Mouse (Mus musculus) testis, adult 2 months (tissue): ENCODE results near the gene Ankrd17. TPM values are rescaled to one million over a fixed set of nuclear protein-coding genes. Genes with fewer than 3 reads are reported as not detected.
A peak's percentile ranks its signal among the peaks of the same experiment; 100 is the strongest.

Experiments used
- H3K27ac ChIP-seq: fragments of 200-500 bp; 2 replicates; pipeline ENCODE4 v1.5.1; 2012; ENCODE audit warnings: low read depth, low read length; ENCODE audit not compliant: control insufficient read depth, insufficient read depth
- H3K27me3 ChIP-seq: fragments of 200-500 bp; 2 replicates; pipeline ENCODE4 v1.6.1; 2012; ENCODE audit warnings: mild to moderate bottlenecking, low read length, moderate library complexity; ENCODE audit not compliant: control insufficient read depth, insufficient read depth
- H3K36me3 ChIP-seq: fragments of 200-500 bp; 2 replicates; pipeline ENCODE4 v1.6.1; 2012; ENCODE audit warnings: mild to moderate bottlenecking, low read length; ENCODE audit not compliant: control insufficient read depth, insufficient read depth
- H3K4me1 ChIP-seq: fragments of 200-500 bp; 2 replicates; pipeline ENCODE4 v1.6.1; 2012; ENCODE audit warnings: low read length; ENCODE audit not compliant: control insufficient read depth, insufficient read depth
- H3K4me3 ChIP-seq: fragments of 200-500 bp; 2 replicates; pipeline ENCODE4 v1.5.1; 2012; ENCODE audit warnings: low read depth, mild to moderate bottlenecking, low read length, moderate library complexity, mixed read lengths; ENCODE audit not compliant: control insufficient read depth
- CTCF ChIP-seq: fragments of 200-500 bp; IDR thresholded peaks from 2 replicates; pipeline ENCODE4 v1.5.1; 2012; ENCODE audit warnings: low read depth, mild to moderate bottlenecking, inconsistent platforms, low read length, moderate library complexity; ENCODE audit not compliant: control insufficient read depth, insufficient read depth, insufficient replicate concordance
- POLR2A ChIP-seq: fragments of 200-500 bp; IDR thresholded peaks from 2 replicates; pipeline ENCODE4 v1.6.1; 2012; ENCODE audit warnings: low read depth, mild to moderate bottlenecking, inconsistent platforms, low read length, moderate library complexity; ENCODE audit not compliant: control insufficient read depth
- polyA plus RNA-seq: library from polyadenylated mRNA; depleted of rRNA; stranded (reverse); fragments of >200 nt; gene quantifications from 2 replicates; pipeline ENCODE4 v1.2.3, GENCODE M21; 2012; rRNA removed

Ankrd17 gene
- 15.7 and 18.2 TPM in 2 replicates for polyA plus RNA-seq

GRCm38 (mm10) chr5:90366121-90367066, at the start of gene Ankrd17:
Gene Ankrd17 (minus strand): TSS chr5:90366577.
- H3K4me1 ChIP-seq = peaks cover 3% of the 10 kb centered on the region
- H3K27ac ChIP-seq = peak within 1 kb of the TSS; percentile 93
- peak within 1 kb of the TSS; percentile 96 for H3K4me3 ChIP-seq
- no peaks in the 10 kb centered on the region for H3K27me3 ChIP-seq
- TF ChIP-seq POLR2A (peak; percentile 86), CTCF (no peak)
- H3K36me3 ChIP-seq = no peaks in the 10 kb centered on the region

- no peak for TF ChIP-seq CTCF
- TF ChIP-seq POLR2A = no peak
- Histone ChIP-seq H3K4me1 (no peaks in the 10 kb centered on the region), H3K4me3 (no peak overlapping the region), H3K36me3 (no peaks in the 10 kb centered on the region), H3K27ac (no peak overlapping the region), H3K27me3 (no peaks in the 10 kb centered on the region)
Measured at GRCm38 (mm10) chr5:90414925-90415295, 48.5 kb upstream of the Ankrd17 start.

- H3K36me3 ChIP-seq = no peaks in the 10 kb centered on the region
- H3K4me1 ChIP-seq = no peaks in the 10 kb centered on the region
- H3K4me3 ChIP-seq = no peak overlapping the region
- no peaks in the 10 kb centered on the region for H3K27me3 ChIP-seq
- TF ChIP-seq CTCF (no peak), POLR2A (no peak)
- no peak overlapping the region for H3K27ac ChIP-seq
Measured at GRCm38 (mm10) chr5:90414142-90414924, 48.0 kb upstream of the Ankrd17 start.

DNA sequence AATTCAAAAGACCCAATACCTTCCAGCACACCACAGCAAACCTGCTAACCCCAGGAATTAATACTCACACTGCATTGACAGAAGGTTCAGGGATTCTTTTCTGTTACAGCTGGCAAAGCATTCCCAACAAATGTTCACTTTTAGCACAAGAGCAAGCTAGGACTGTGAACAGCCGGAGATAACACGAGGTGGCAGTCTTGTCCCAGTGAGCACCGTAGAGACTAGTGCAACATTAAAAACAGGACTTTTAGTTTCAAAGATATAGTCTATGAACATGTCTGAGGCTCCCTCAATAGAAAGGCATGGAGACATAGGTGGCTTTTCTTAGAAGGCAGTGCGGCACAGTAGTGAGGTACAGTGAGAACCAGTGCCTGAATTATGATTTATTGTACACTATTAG, 38.8 kb upstream of the Ankrd17 start:
- Histone ChIP-seq H3K36me3 (no peaks in the 10 kb centered on the region), H3K4me1 (peaks cover 2% of the 10 kb centered on the region; the same call in 1 of the 2 replicates), H3K27ac (no peak overlapping the region), H3K27me3 (no peaks in the 10 kb centered on the region), H3K4me3 (no peak overlapping the region)
- TF ChIP-seq POLR2A = no peak
- no peak for TF ChIP-seq CTCF

GRCm38 (mm10) chr5:90396817-90397216, 30.4 kb upstream of the Ankrd17 start:
- H3K27ac ChIP-seq = no peak overlapping the region
- H3K36me3 ChIP-seq = no peaks in the 10 kb centered on the region
- H3K27me3 ChIP-seq = no peaks in the 10 kb centered on the region
- H3K4me1 ChIP-seq = no peaks in the 10 kb centered on the region
- no peak overlapping the region for H3K4me3 ChIP-seq
- no peak for TF ChIP-seq POLR2A
- TF ChIP-seq CTCF = no peak

- Histone ChIP-seq H3K27me3 (no peaks in the 10 kb centered on the region), H3K4me1 (no peaks in the 10 kb centered on the region), H3K36me3 (no peaks in the 10 kb centered on the region), H3K4me3 (no peak overlapping the region), H3K27ac (no peak overlapping the region)
- TF ChIP-seq POLR2A (no peak), CTCF (no peak)
Measured at GRCm38 (mm10) chr5:90394322-90394721, 27.9 kb upstream of the Ankrd17 start.

GRCm38 (mm10) chr5:90393764-90394163, 27.4 kb upstream of the Ankrd17 start:
- Histone ChIP-seq H3K27me3 (no peaks in the 10 kb centered on the region), H3K36me3 (no peaks in the 10 kb centered on the region), H3K4me1 (no peaks in the 10 kb centered on the region), H3K27ac (no peak overlapping the region), H3K4me3 (no peak overlapping the region)
- TF ChIP-seq POLR2A (no peak), CTCF (no peak)

- H3K4me1 ChIP-seq = no peaks in the 10 kb centered on the region
- no peaks in the 10 kb centered on the region for H3K36me3 ChIP-seq
- no peak overlapping the region for H3K27ac ChIP-seq
- no peak overlapping the region for H3K4me3 ChIP-seq
- H3K27me3 ChIP-seq = no peaks in the 10 kb centered on the region
- TF ChIP-seq CTCF = no peak
- no peak for TF ChIP-seq POLR2A
Measured at GRCm38 (mm10) chr5:90383080-90383479, 16.7 kb upstream of the Ankrd17 start.
